Mouse (Mus musculus) lung, postnatal 25 days (tissue): ENCODE results near the gene Atpaf2.
"Not testable (repeated sequence)": the region's sequence is repeated elsewhere in the genome, so short reads cannot be mapped to it uniquely, and the experiment has no call there.

Experiments
- DNase-seq: peaks from one replicate; pipeline ENCODE4 v3.0.0; 2022; ENCODE audit warnings: low spot score

Gene Atpaf2

DNA sequence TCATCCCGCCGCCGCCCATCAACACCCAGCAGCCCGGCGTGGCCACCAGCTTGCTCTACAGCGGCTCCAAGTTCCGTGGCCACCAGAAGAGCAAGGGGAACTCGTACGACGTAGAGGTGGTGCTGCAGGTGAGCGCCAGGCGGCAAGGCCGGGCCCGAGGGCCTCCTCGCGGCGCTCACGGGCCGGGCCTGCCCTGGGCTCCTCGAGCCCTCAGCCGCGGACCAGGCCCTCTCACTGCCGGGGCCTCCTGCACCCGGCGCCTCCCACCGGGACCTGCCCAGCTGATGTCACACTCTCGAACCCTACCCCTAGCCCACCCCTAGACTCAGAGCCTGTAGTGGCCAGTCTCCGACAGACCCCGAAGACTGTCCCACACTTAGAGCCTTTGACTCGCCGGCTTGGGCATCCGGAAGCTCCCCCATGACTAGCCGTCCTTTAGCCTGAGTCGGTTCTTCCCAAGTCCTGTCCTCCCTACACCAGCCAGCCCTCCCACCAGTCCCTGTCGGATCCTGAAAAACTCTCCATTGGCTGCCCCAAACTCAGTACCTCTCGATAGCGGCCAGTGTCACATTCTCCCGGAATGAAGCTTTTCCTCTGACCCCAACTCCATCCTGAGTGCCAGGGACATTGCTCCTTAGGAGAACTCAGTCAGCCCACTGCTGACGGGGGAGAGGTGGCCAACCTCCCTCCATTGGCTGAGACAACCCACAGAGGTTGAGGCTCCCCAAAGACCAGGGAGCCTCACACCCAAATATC, at the start of gene Atpaf2:
TSS of gene Atpaf2 (minus strand) at position 741 of the 756 bp plus-strand sequence.
- no peak for DNase-seq

DNA sequence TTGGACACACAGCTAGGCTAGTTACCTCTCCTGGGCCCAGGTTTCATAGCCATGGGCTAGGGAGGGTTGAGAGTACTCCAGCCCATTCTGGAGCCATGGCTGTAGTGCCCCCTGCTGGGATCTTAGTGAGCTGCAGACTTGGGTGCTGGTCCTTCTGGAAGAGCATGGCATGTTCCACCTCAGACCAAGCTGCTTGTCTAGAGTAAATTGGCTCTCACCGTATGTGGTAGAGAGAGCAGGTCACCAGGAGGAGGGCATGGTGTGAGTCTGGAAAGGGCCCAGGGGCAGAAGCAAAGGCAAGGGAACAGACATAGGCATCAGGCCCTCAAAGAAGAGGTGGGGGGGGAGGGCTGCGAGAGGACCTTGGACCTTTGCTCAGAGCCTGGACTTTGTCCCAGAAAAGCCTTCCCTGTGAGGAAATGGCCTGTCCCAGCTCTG, 47.7 kb upstream of the Atpaf2 start:
- no peak for DNase-seq

DNA sequence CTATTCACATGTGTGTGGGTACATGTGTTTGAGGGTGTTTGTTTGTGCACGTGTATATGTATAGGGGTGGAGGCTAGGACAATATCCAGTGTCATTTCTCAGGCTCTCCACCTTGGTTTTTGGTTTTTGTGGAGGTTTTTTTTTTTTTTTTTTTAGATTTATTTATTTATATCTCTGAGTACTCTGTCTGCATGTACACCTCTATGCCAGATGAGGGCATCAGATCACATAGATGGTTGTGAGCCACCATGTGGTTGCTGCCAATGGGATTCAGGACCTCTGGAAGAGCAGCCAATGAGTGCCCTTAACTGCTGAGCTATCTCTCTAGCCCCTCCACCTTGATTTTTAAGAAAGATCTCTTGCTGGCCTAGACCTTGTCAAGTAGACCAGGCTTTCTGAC, 39.7 kb upstream of the Atpaf2 start:
- DNase-seq = no peak

- DNase-seq = no peak
These were observed 36.5 kb upstream of the Atpaf2 start for GRCm38 (mm10) chr11:60454745-60455087.

DNA sequence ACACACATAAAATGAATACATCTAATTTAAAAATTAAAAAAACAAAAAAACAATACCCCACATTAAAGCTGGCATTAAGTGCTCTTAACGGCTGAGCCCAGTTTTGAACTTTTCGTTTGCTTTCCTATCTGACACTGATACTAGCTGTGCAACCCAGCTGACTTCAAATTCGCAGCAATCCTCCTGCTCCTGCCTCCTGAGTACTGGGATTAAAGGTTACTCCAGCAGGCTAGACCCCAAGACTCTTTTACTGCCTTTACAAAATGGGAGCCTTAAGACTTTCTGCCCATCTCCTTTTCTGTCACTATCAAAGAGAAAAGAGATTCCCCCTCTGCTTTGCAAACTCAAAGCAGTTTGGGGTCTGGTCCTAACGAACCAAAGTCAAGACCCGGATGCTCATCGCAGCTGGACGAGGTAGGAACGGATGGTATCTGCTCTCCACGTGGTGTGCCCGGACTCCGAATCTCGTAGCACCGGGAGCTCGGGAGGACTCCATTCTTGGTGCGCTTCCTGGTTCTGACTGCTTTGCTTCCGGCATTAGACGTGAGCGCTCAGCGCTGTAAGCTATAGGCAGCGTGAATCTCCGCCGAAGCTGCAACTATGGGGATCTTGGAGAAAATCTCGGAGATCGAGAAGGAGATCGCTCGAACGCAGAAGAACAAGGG, 36.0 kb upstream of the Atpaf2 start, which contains the start of gene Drg2:
TSS of gene Drg2 (plus strand) at position 512 of the 665 bp plus-strand sequence.
- DNase-seq = peak; percentile 84

DNA sequence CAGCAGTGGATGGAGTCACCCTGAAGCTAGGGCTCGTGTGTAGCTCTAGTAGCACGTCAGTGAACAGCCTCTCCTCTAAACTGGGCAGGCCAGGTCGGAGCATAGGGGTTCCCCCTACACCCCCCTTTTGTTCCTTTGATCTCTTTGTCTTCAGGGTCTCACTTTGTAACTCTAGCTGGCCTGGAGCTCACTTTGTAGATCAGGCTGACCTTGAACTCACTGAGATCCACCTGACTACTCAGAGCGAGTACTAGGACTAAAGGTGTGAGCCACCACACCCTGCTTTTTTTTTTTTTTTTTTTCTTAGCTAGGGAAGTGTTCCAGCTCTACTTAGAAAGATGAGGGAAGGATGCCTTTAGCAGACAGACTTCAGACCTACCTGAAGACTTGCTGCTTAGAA, 25.8 kb upstream of the Atpaf2 start:
- DNase-seq = no peak

DNA sequence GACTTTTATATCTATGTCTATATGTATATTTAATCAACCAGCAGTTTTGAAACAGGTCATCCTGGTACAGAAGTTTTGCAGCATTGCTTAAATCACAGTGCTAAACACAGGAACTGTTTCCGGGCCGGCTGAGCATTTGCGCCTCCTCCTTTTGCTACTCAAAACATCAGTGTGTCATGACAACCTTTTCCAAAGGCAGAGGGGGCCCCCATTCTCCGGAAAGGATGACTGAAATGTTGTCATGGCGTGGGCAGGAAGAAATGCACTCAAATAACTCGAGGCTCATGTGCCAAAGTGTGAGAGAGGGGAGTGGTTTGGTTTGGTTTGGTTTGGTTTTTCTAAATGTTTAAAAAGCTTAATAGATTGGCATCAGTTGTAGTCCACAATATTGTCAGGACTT, 24.6 kb upstream of the Atpaf2 start:
- no peak for DNase-seq

GRCm38 (mm10) chr11:60440176-60440575, 21.9 kb upstream of the Atpaf2 start:
- peak; percentile 32 for DNase-seq

DNA sequence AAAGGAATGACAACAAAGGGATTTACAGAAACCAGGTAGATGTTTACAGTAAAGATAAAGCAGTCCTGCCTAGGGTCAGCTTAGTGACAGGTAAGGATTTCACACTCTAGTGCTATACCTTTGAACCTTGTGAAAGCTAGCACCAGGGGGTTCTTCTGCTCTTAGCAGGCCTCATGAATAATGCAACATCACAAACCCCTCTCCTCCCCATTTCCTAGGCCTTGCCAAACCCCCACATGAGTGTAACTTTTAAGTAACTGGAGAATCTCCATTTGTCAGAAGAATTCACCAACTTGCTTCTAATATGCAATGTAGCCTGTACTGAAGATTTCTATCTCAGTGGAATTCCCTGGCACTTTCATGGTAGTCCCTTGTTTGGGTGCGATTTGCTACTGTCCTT, 21.4 kb upstream of the Atpaf2 start:
- not testable (repeated sequence) for DNase-seq

DNA sequence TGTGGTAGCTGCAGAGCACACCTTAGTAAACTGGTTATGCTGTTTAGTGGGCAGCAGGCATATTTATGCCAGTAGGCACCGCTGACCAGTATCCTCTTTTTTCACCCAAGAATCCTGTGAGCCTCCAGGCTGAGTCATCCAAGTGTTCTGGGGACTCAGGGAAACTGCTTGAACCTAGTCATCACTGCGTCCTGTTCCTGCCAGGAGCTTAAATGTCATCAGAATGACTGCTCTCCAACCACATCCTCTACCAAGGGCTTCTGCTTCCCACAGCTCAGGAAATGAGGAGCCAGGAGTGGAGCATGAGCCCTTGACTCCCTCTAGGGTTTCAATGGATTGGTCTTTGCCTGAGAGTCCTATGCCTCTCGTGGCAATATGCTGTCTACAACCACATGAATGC, 18.4 kb upstream of the Atpaf2 start:
- DNase-seq = no peak

DNA sequence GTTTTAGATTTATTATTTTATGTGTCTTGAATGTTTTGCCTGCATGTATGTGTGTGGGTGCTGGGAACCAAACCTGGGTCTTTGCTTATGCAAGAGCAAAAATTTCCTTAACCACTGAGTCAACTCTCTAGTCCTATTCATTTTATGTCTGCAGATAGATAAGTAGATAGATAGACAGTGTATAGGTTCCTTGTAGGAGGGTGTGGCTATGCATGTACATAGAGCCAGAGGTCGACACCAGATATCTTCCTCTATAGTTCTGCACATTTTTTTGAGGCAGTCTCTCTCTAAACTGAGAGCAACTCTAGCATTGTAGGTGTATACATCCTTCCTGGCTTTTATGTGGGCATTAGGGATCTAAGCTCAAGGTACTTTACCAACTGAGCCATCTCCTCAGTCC, 16.9 kb upstream of the Atpaf2 start:
- DNase-seq = no peak

DNA sequence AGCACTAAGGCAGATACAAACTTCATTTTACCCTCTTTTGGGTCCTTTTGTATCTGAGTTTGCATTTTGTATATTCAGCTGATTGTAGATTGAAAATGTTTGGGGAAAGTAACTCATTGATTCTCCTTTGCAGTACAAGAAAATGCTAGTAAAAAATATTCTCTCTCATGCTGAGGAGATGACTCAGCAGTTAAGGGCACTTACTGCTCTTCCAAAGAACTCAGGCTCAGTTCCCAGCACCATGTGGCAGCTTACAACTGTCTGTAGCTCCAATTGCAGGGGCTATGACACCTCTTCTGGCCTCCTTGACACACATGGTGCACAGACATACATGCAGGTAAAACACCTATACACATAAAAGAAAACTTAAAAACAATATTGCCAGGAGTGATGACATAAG, 15.2 kb upstream of the Atpaf2 start:
- no peak for DNase-seq

DNA sequence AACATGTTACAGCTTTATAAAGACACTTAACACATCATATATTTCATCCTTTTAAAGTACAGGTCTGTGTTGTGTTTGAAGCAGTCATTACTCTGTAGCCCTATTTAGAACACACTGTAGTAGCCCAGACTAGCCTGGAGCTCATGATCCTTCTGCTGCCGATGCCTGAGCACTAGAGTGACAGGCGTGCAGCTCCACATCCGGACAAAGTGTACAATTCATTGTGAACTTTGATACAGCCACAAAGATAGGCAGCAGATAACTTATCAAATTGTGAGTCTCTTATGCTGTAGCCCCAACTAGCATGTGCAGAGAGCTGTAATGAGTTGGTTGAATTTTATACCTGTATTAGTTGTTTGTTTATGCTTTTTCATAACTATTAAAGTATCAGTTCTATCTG, 9.4 kb upstream of the Atpaf2 start:
- no peak for DNase-seq

GRCm38 (mm10) chr11:60426417-60426816, 8.2 kb upstream of the Atpaf2 start:
- DNase-seq = no peak

DNA sequence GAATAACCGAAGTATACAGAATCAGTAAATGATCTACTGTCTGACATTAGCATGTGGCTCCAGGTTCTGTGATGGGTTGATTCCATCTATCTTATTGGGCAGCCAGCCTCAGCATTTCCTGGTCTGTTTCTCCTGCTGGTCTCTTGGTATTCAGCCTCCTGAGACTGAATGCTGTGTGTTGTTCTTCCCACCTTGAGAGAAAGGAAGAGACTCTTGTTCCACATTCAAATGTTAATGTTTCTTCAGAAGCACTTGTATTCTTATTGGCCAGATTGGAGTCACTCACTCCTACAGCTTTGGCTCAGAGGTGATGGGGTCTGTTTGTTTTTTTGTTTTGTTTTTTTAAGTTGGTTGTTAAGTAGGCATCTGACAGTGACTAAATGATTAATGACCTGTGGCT, 4.7 kb upstream of the Atpaf2 start:
- DNase-seq = no peak

- no peak for DNase-seq
These were observed 3.9 kb upstream of the Atpaf2 start for GRCm38 (mm10) chr11:60422046-60422668.

- DNase-seq = no peak
These were observed 181 bp upstream of the Atpaf2 start for GRCm38 (mm10) chr11:60418473-60418803.

- peak; percentile 98 for DNase-seq
These were observed 1.1 kb downstream of the Atpaf2 start, which contains the start of gene Gid4 for GRCm38 (mm10) chr11:60416963-60417716. Gene Gid4 (plus strand): TSS chr11:60417145.

DNA sequence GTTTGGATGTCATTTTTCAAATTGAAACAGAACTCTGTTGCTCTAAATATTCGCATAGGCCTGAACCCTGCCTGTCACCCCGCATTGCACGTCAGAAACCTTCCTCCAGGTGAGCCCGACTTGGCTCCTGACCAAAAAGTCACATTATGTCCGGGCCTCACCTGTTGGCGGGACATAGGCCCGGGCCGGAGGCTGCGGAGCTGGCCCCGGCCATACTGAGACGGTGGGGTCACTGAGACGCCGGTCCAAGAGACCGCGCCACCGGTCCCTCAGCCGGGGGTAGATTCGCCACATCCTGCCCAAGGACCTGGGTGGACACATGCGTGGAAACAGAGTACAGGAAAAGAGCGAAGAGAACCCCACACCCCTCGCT, 1.7 kb downstream of the Atpaf2 start:
- no peak for DNase-seq

GRCm38 (mm10) chr11:60412921-60413320, 5.3 kb downstream of the Atpaf2 start:
- DNase-seq = no peak

DNA sequence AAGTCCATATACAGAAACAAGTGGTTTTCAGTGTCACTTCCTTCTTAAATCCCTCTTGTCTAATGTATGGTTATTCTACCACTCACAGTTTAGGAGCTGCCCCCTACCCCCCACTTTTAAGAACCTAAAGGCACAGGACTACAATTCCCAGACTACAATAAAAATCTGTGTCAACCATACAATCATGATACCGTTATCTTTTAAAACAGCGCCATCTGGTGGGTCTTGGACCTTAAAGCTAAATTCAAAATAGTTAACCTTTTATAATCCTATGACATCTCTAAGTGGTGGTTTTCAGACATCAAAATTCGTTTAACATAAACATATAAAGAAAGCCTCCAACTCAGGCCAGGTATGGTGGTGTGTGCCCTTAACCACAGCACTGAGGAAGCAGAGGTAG, 6.1 kb downstream of the Atpaf2 start:
- DNase-seq = peak; percentile 77

DNA sequence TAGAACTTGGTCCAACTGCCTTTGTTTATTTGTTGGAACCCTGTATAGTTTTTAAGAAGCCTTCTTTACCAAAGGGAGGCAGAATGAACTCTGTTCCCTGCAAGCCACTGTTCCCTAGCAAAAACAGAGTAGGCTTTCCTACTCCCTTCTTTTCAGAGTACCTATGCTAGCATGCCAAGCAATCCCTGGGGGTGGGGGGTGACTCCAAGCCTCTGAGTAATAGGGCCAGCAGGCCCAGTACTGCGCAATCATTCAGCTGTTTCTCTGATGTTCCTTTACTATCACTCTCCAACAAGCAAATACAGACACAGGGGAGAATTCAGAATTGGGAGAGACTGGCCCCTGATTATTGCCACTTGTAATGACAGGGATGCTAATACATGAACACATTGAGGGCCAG, 11.7 kb downstream of the Atpaf2 start:
- DNase-seq = no peak

- no peak for DNase-seq
These were observed 21.1 kb downstream of the Atpaf2 start for GRCm38 (mm10) chr11:60397172-60397571.
